Mouse (Mus musculus): ENCODE results near the gene Gap43. TPM values are rescaled to one million over a fixed set of nuclear protein-coding genes. Genes with fewer than 3 reads are reported as not detected.

The Gap43 gene
- polyA plus RNA-seq, 1 experiment from 2014 or later, result 15.8 TPM

GRCm38 (mm10) chr16:42277268-42277667 is 63.2 kb downstream of the Gap43 start:
- 76% methylated on average over 8 of the region's 8 CpGs for WGBS
- H3K9ac ChIP-seq (ENCODE audit: low read length), result no peak overlapping the region
- no peaks in the 10 kb centered on the region for H3K9me3 ChIP-seq (replicated peaks; ENCODE audit: control insufficient read depth, low read length)
- no peaks in the 10 kb centered on the region for H3K4me1 ChIP-seq (ENCODE audit: control insufficient read depth, insufficient read depth, low read length)
- no peaks in the 10 kb centered on the region for H3K36me3 ChIP-seq (ENCODE audit: control insufficient read depth, insufficient read depth)
- no peak overlapping the region for H3K4me3 ChIP-seq (ENCODE audit: low read length)
- ATAC-seq (replicated peaks; ENCODE audit: extremely low read depth, insufficient read depth, low FRiP score), result no peak
- no peaks in the 10 kb centered on the region for H3K27me3 ChIP-seq (ENCODE audit: control insufficient read depth, insufficient read depth, low read length)
- H3K4me2 ChIP-seq (ENCODE audit: low read depth, low read length), result no peak overlapping the region
- H3K27ac ChIP-seq (ENCODE audit: low read length), result no peak overlapping the region

GRCm38 (mm10) chr16:42276216-42277141 is 64.0 kb downstream of the Gap43 start:
- H3K27ac ChIP-seq (ENCODE audit: low read length), result no peak overlapping the region
- no peaks in the 10 kb centered on the region for H3K36me3 ChIP-seq (ENCODE audit: control insufficient read depth, insufficient read depth)
- H3K9ac ChIP-seq (ENCODE audit: low read length), result no peak overlapping the region
- no peak overlapping the region for H3K4me2 ChIP-seq (ENCODE audit: low read depth, low read length)
- no peak for ATAC-seq (replicated peaks; ENCODE audit: extremely low read depth, insufficient read depth, low FRiP score)
- 36% methylated on average over 15 of the region's 15 CpGs for WGBS
- no peak overlapping the region for H3K4me3 ChIP-seq (ENCODE audit: low read length)
- H3K4me1 ChIP-seq (ENCODE audit: control insufficient read depth, insufficient read depth, low read length), result no peaks in the 10 kb centered on the region
- no peaks in the 10 kb centered on the region for H3K9me3 ChIP-seq (replicated peaks; ENCODE audit: control insufficient read depth, low read length)
- no peaks in the 10 kb centered on the region for H3K27me3 ChIP-seq (ENCODE audit: control insufficient read depth, insufficient read depth, low read length)

DNA sequence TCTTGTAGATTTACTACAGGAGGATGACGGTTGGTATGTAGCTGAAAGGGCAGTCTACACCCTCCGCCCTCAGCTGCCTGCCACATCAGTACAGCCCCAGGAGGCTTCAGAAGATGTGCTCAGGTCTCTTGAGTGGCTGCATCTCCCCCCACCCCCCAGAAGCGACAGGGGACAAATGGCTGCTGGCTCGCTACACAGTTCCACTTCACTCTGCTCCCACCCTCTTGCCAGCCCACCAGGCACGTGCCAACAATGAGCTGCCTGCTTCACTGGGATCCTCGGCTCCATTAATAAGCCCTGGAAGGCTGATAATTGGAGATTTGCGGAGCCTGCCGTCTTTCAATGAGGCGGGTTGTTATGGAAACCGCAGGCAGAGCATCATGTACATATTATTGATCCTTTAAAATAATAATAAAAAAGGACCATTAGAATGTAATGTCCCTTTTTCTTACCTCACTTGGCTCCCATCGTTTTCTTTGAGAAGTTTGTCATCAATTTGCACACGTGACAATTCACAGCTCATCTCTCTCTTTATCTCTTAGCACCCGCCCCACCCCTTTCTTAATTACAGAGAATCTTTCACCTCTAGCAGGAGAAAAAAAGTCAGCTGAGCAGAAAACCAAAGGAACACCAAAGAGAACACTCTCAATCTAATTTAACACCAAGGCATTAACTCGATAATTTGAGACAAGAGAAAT is 64.8 kb downstream of the Gap43 start:
- Histone ChIP-seq H3K27me3 (ENCODE audit: control insufficient read depth, insufficient read depth, low read length) (no peaks in the 10 kb centered on the region), H3K4me1 (ENCODE audit: control insufficient read depth, insufficient read depth, low read length) (no peaks in the 10 kb centered on the region), H3K9me3 (replicated peaks; ENCODE audit: control insufficient read depth, low read length) (no peaks in the 10 kb centered on the region), H3K9ac (ENCODE audit: low read length) (no peak overlapping the region), H3K4me3 (ENCODE audit: low read length) (no peak overlapping the region), H3K36me3 (ENCODE audit: control insufficient read depth, insufficient read depth) (no peaks in the 10 kb centered on the region), H3K4me2 (ENCODE audit: low read depth, low read length) (no peak overlapping the region), H3K27ac (ENCODE audit: low read length) (no peak overlapping the region)
- WGBS, result 59% methylated on average over 14 of the region's 14 CpGs
- ATAC-seq (replicated peaks; ENCODE audit: extremely low read depth, insufficient read depth, low FRiP score), result no peak

- WGBS, result 84% methylated on average over 1 of the region's 1 CpGs
- H3K4me1 ChIP-seq (ENCODE audit: control insufficient read depth, insufficient read depth, low read length), result no peaks in the 10 kb centered on the region
- no peak overlapping the region for H3K9ac ChIP-seq (ENCODE audit: low read length)
- ATAC-seq (replicated peaks; ENCODE audit: extremely low read depth, insufficient read depth, low FRiP score), result no peak
- no peak overlapping the region for H3K4me2 ChIP-seq (ENCODE audit: low read depth, low read length)
- H3K27ac ChIP-seq (ENCODE audit: low read length), result no peak overlapping the region
- H3K9me3 ChIP-seq (replicated peaks; ENCODE audit: control insufficient read depth, low read length), result no peaks in the 10 kb centered on the region
- no peaks in the 10 kb centered on the region for H3K27me3 ChIP-seq (ENCODE audit: control insufficient read depth, insufficient read depth, low read length)
- H3K36me3 ChIP-seq (ENCODE audit: control insufficient read depth, insufficient read depth), result no peaks in the 10 kb centered on the region
- H3K4me3 ChIP-seq (ENCODE audit: low read length), result no peak overlapping the region
These were observed 69.2 kb downstream of the Gap43 start for GRCm38 (mm10) chr16:42271213-42271612.

GRCm38 (mm10) chr16:42269587-42269967 is 70.9 kb downstream of the Gap43 start:
- no peaks in the 10 kb centered on the region for H3K4me1 ChIP-seq (ENCODE audit: control insufficient read depth, insufficient read depth, low read length)
- no peak overlapping the region for H3K4me3 ChIP-seq (ENCODE audit: low read length)
- no peaks in the 10 kb centered on the region for H3K9me3 ChIP-seq (replicated peaks; ENCODE audit: control insufficient read depth, low read length)
- H3K27ac ChIP-seq (ENCODE audit: low read length), result no peak overlapping the region
- ATAC-seq (replicated peaks; ENCODE audit: extremely low read depth, insufficient read depth, low FRiP score), result no peak
- no peaks in the 10 kb centered on the region for H3K27me3 ChIP-seq (ENCODE audit: control insufficient read depth, insufficient read depth, low read length)
- WGBS, result 57% methylated on average over 2 of the region's 2 CpGs
- no peak overlapping the region for H3K4me2 ChIP-seq (ENCODE audit: low read depth, low read length)
- H3K36me3 ChIP-seq (ENCODE audit: control insufficient read depth, insufficient read depth), result no peaks in the 10 kb centered on the region
- H3K9ac ChIP-seq (ENCODE audit: low read length), result no peak overlapping the region

GRCm38 (mm10) chr16:42268843-42269586 is 71.4 kb downstream of the Gap43 start:
- H3K9ac ChIP-seq (ENCODE audit: low read length), result no peak overlapping the region
- no peaks in the 10 kb centered on the region for H3K27me3 ChIP-seq (ENCODE audit: control insufficient read depth, insufficient read depth, low read length)
- H3K36me3 ChIP-seq (ENCODE audit: control insufficient read depth, insufficient read depth), result no peaks in the 10 kb centered on the region
- no peak overlapping the region for H3K4me3 ChIP-seq (ENCODE audit: low read length)
- no peaks in the 10 kb centered on the region for H3K4me1 ChIP-seq (ENCODE audit: control insufficient read depth, insufficient read depth, low read length)
- H3K27ac ChIP-seq (ENCODE audit: low read length), result no peak overlapping the region
- no peaks in the 10 kb centered on the region for H3K9me3 ChIP-seq (replicated peaks; ENCODE audit: control insufficient read depth, low read length)
- ATAC-seq (replicated peaks; ENCODE audit: extremely low read depth, insufficient read depth, low FRiP score), result no peak
- WGBS, result 56% methylated on average over 2 of the region's 2 CpGs
- H3K4me2 ChIP-seq (ENCODE audit: low read depth, low read length), result no peak overlapping the region

DNA sequence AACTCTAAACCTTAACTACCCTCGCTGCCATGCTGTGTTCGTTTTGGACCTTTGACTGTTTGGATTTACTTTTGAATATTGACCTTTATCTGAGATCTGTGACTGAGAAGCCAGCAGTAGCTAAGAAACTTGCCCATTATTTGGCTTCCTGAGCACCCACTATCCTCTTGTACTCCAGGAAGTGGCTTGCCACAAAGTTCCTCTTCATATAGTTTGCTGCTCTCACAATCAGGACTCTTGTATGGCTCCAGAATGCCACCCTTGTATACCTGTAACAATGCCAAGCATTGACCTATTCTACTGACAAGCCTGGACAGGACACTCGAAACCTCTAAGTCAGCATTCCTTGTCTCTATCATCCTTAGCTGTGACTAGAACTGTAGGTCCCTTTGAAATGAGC is 75.3 kb downstream of the Gap43 start:
- Histone ChIP-seq H3K4me2 (ENCODE audit: low read depth, low read length) (no peak overlapping the region), H3K4me1 (ENCODE audit: control insufficient read depth, insufficient read depth, low read length) (no peaks in the 10 kb centered on the region), H3K36me3 (ENCODE audit: control insufficient read depth, insufficient read depth) (no peaks in the 10 kb centered on the region), H3K27ac (ENCODE audit: low read length) (no peak overlapping the region), H3K9ac (ENCODE audit: low read length) (no peak overlapping the region), H3K27me3 (ENCODE audit: control insufficient read depth, insufficient read depth, low read length) (no peaks in the 10 kb centered on the region), H3K9me3 (replicated peaks; ENCODE audit: control insufficient read depth, low read length) (no peaks in the 10 kb centered on the region), H3K4me3 (ENCODE audit: low read length) (no peak overlapping the region)
- no peak for ATAC-seq (replicated peaks; ENCODE audit: extremely low read depth, insufficient read depth, low FRiP score)
- WGBS, result 65% methylated on average over 3 of the region's 3 CpGs

DNA sequence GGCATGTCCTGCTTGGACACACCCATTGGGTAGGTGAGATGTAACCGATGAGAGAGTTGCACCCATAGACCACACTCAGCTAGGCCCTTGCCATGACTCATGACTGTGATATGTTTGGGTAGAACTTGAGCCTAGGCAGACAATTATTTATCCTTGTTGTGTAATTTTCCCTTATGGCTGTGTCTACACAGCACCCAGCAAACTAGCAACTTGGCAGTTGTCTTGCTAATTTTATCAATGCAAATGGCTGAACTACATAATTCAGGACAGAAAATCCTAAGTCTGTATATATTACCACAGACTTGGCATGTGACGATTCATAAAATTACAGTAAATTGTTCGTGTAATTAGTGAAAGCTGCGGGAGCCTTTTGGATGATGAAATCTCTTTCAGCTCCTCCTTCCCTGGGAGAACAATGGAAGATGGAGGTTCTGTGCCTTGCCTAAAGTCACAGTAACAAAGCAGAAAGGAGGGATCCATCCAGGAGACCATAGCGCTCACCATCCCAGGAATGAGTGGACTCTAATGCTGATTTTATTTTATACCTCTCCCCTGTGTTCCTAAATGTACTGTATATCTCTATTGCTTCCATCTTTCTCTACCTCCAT is 77.4 kb downstream of the Gap43 start:
- H3K4me1 ChIP-seq (ENCODE audit: control insufficient read depth, insufficient read depth, low read length), result no peaks in the 10 kb centered on the region
- no peak overlapping the region for H3K9ac ChIP-seq (ENCODE audit: low read length)
- 88% methylated on average over 5 of the region's 5 CpGs for WGBS
- H3K9me3 ChIP-seq (replicated peaks; ENCODE audit: control insufficient read depth, low read length), result no peaks in the 10 kb centered on the region
- no peaks in the 10 kb centered on the region for H3K36me3 ChIP-seq (ENCODE audit: control insufficient read depth, insufficient read depth)
- H3K4me2 ChIP-seq (ENCODE audit: low read depth, low read length), result no peak overlapping the region
- H3K27me3 ChIP-seq (ENCODE audit: control insufficient read depth, insufficient read depth, low read length), result no peaks in the 10 kb centered on the region
- no peak overlapping the region for H3K27ac ChIP-seq (ENCODE audit: low read length)
- no peak for ATAC-seq (replicated peaks; ENCODE audit: extremely low read depth, insufficient read depth, low FRiP score)
- H3K4me3 ChIP-seq (ENCODE audit: low read length), result no peak overlapping the region

Measured in heart, embryonic 16.5 days (tissue).